Mouse (Mus musculus) kidney, adult 2 months (tissue): ENCODE data around the gene Sorbs1. TPM values are rescaled to one million over a fixed set of nuclear protein-coding genes. Genes with fewer than 3 reads are reported as not detected.

Experiments used
- DNase-seq: peaks from one replicate; pipeline ENCODE4 v3.0.0; 2021
- H3K27ac ChIP-seq: fragments of 200-500 bp; 2 replicates; pipeline ENCODE4 v1.5.1; 2012; ENCODE audit warnings: low read depth, low read length, control low read depth, inconsistent platforms; ENCODE audit not compliant: insufficient read depth
- H3K27me3 ChIP-seq: fragments of 200-500 bp; replicated peaks from 2 replicates; pipeline ENCODE4 v1.6.1; 2012; ENCODE audit warnings: mild to moderate bottlenecking, moderate library complexity, low read length, inconsistent platforms; ENCODE audit not compliant: control insufficient read depth, insufficient read depth
- H3K36me3 ChIP-seq: fragments of 200-500 bp; 2 replicates; pipeline ENCODE4 v1.6.1; 2012; ENCODE audit warnings: mild to moderate bottlenecking, moderate library complexity, low read length, inconsistent platforms; ENCODE audit not compliant: control insufficient read depth, insufficient read depth
- H3K4me1 ChIP-seq: fragments of 200-500 bp; 2 replicates; pipeline ENCODE4 v1.6.1; 2011; ENCODE audit warnings: low read length; ENCODE audit not compliant: control insufficient read depth, insufficient read depth
- H3K4me3 ChIP-seq: fragments of 200-500 bp; 2 replicates; pipeline ENCODE4 v1.5.1; 2011; ENCODE audit warnings: mild to moderate bottlenecking, low read depth, low read length, control low read depth; ENCODE audit not compliant: insufficient read depth
- CTCF ChIP-seq: fragments of 200-500 bp; conservative IDR thresholded peaks from 2 replicates; pipeline ENCODE4 v1.5.1; 2011; ENCODE audit warnings: low read depth, mild to moderate bottlenecking, control low read depth, low read length, moderate library complexity, mixed read lengths; ENCODE audit not compliant: insufficient read depth, insufficient read length
- POLR2A ChIP-seq: fragments of 200-500 bp; IDR thresholded peaks from one replicate; pipeline ENCODE4 v1.6.1; 2011; ENCODE audit warnings: low read depth, low read length, control low read depth
- WGBS: fragments of 180-500 bp; shearing (Covaris S2); methylation state at CpG from one replicate; pipeline ENCODE4 v1.1.7; 2018; 5-methylcytosine and 5-hydroxymethylcytosine counted together
- polyA plus RNA-seq: library from polyadenylated mRNA; depleted of rRNA; stranded (reverse); fragments of >200 nt; gene quantifications from 2 replicates; pipeline ENCODE4 v1.2.3, GENCODE M21; 2012

Gene Sorbs1
- polyA plus RNA-seq, 1 experiment: 52.5 TPM

DNA sequence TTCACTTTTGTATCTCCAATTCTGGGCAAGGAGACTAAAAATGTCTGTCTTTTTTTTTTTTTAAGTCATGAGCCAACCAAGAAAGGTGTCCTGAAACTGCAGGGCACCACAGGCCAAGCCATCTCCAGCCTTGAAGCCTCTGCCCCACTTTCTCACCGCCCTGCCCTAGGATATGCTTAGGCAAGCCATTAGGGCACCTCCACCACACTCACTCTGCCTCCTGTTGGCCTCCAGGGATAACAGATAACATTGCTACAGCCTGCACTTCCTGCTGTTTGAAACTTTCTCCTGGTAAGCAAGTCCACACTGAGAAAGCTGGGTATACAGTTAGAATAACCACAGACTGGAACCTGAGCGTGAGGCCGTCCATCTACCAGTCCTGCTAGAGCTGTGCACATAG, 158.5 kb downstream of the Sorbs1 start:
- Histone ChIP-seq H3K36me3 (no peaks in the 10 kb centered on the region; the same call in 1 of the 2 replicates), H3K4me1 (no peaks in the 10 kb centered on the region), H3K27ac (no peak overlapping the region), H3K27me3 (no peaks in the 10 kb centered on the region), H3K4me3 (no peak overlapping the region)
- WGBS: 93% methylated on average over 3 of the region's 3 CpGs
- TF ChIP-seq CTCF (no peak), POLR2A (no peak)
- DNase-seq: no peak

DNA sequence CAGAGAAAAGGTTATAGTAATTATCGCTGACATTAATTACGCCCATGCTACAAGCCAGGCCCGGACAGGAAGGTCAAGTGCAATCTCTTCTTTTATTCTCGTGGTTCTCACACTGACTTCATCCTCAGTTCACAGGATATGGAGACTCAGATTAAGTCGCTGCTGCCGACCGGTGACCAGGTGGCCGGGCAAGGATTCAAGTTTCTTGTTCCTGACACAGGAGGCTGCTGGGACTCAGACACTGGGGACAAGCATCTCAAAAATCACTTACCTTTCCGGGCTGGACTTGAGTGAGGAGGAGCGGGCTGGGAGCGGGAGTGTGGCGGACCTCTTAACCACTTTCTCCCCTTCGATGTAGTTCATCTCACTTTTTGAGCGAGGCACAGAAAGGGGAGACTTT, 161.6 kb downstream of the Sorbs1 start:
- Histone ChIP-seq H3K4me3 (no peak overlapping the region), H3K27me3 (no peaks in the 10 kb centered on the region), H3K27ac (no peak overlapping the region), H3K4me1 (no peaks in the 10 kb centered on the region), H3K36me3 (no peaks in the 10 kb centered on the region; the same call in 1 of the 2 replicates)
- no peak for DNase-seq
- TF ChIP-seq CTCF (no peak), POLR2A (no peak)
- 71% methylated on average over 14 of the region's 14 CpGs for WGBS

DNA sequence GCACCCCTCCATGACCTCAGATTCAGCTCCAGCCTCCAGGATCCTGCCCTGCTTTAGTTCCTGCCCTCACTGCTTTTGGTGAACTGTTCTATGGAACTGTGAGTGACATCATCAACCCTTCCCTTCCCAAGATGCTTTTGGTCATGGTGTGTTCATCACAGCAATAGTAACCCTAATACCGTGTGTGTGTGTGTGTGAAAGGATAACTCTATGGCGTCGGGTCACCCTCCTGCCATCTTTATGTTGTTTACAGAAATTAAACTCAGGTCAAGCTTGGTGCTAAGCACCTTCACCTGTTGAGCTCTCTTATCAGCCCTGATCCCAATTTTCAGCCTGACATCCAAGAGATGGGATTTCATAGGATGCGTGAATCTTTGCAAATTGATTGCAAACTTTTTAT, 162.7 kb downstream of the Sorbs1 start:
- no peak for DNase-seq
- TF ChIP-seq POLR2A (no peak), CTCF (no peak)
- Histone ChIP-seq H3K4me1 (no peaks in the 10 kb centered on the region), H3K36me3 (no peaks in the 10 kb centered on the region; the same call in 1 of the 2 replicates), H3K4me3 (no peak overlapping the region), H3K27ac (no peak overlapping the region), H3K27me3 (no peaks in the 10 kb centered on the region)
- 89% methylated on average over 4 of the region's 4 CpGs for WGBS

DNA sequence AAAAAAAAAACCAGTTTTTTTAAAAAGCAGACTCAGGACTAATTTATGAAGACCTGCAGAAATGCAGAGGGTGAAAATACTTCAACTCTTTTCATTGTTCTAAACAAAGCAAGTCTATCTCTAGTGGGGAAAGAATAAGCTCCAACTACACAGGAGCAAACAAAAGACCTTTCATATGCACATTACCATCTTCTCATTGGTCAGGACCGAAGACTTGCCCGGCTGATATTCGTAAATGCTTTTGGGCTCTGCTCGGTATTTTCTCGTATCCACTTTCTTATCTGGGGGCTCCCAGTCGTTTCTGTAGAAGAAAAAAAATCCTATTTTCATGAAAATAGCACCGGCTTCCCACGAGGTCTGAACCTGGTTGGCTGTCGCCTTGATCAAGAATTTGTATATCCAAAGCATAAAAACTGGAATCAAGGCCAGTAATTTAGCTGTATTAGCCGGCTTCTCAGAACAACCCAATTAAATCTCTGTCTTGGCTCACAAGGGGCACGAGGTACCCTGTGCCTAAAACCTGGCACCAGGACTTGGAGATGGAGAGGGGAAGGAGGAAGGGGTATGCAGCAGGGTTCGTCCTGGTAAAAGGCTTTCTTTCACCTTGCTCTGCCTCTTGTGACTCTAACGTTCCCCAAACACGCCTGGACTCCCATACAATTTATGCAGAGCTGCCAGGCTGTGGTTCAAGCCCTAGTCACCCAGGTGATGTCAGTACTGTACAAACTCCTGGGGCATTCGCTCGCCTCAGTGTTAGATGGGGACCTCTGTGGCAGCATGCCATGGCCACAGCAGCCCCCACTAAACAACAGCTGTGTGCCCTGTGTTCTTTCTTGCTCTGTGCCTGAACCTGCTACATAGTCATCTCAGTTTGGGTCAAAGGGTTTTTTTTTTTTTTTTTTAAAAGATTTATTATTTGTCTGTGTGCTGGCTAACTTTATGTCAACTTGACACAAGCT, 163.6 kb downstream of the Sorbs1 start:
- Histone ChIP-seq H3K27me3 (no peaks in the 10 kb centered on the region), H3K4me1 (no peaks in the 10 kb centered on the region), H3K27ac (no peak overlapping the region), H3K36me3 (no peaks in the 10 kb centered on the region; the same call in 1 of the 2 replicates), H3K4me3 (no peak overlapping the region)
- TF ChIP-seq CTCF (no peak), POLR2A (no peak)
- DNase-seq: no peak
- WGBS: 83% methylated on average over 16 of the region's 16 CpGs

DNA sequence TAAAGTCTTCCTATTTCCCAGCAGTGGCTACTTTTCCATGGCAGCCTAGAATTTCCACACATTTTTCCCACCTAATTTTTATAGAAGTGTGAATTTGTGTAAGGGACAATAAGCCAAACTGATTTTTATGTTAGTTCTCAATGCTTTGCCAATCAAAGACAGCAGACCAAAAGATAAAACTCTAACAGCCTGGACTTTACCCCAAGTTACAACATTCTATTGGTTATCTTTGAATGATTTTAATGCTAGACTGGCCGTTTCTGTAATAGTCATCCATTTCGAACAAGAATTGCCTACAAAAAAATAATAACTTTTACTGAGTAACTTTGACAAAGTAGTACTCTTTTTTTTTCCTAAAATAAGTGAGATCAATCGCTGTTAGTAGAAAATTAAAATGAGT, 164.3 kb downstream of the Sorbs1 start:
- Histone ChIP-seq H3K36me3 (no peaks in the 10 kb centered on the region; the same call in 1 of the 2 replicates), H3K4me1 (no peaks in the 10 kb centered on the region), H3K27me3 (no peaks in the 10 kb centered on the region), H3K4me3 (no peak overlapping the region), H3K27ac (no peak overlapping the region)
- TF ChIP-seq POLR2A (no peak), CTCF (no peak)
- 83% methylated on average over 3 of the region's 3 CpGs for WGBS
- DNase-seq: no peak

DNA sequence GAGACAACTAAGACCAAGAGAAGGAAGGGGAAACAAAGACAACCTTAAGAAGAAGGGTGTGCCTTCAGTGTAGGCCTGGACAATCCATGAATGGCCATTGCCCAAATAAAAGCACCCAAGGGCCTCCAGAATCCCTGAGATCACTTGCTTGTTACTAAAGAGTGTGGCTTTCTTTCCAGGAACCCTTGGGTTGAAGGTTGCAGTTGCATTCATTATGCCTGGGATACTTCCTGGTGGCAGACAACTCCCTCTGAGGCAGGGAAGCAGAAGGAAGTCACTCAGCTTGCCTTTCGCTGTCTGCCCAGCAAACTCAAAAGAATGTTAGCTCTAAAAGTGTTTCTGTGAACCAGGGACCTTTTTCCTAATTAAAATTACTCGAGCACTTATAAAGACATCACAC, 164.9 kb downstream of the Sorbs1 start:
- Histone ChIP-seq H3K27ac (no peak overlapping the region), H3K4me1 (no peaks in the 10 kb centered on the region), H3K27me3 (no peaks in the 10 kb centered on the region), H3K4me3 (no peak overlapping the region), H3K36me3 (no peaks in the 10 kb centered on the region; the same call in 1 of the 2 replicates)
- no peak for TF ChIP-seq POLR2A
- TF ChIP-seq CTCF: no peak
- DNase-seq: no peak
- WGBS: 54% methylated on average over 2 of the region's 2 CpGs

DNA sequence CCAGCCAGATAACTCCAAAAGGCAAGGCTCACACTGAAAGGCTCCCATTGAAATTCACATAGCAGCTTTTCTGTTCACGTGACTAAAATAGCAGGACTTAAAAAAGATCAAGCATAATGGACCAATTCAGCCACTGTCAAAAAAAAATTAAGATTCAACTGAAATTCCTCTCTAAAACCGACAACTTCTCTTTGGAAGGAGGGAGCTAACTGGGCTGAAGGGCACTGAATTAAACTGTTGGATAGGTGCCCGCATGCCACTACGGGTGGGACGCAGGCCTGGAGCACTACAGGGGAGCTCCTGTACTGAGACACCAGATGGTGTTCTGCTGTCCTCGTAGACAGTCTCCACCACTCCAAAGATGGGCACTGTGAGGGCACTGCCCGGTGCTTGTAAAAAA, 165.4 kb downstream of the Sorbs1 start:
- H3K36me3 ChIP-seq: no peaks in the 10 kb centered on the region; the same call in 1 of the 2 replicates
- no peak for TF ChIP-seq POLR2A
- no peak for TF ChIP-seq CTCF
- no peaks in the 10 kb centered on the region for H3K4me1 ChIP-seq
- no peak overlapping the region for H3K27ac ChIP-seq
- WGBS: 74% methylated on average over 7 of the region's 7 CpGs
- H3K27me3 ChIP-seq: no peaks in the 10 kb centered on the region
- DNase-seq: no peak
- no peak overlapping the region for H3K4me3 ChIP-seq
